Mouse (Mus musculus) heart, adult 11 months (tissue): ENCODE results near the gene Olfr667.
"Not testable (repeated sequence)": the region's sequence is repeated elsewhere in the genome, so short reads cannot be mapped to it uniquely, and the experiment has no call there.

Experiments used
- DNase-seq: peaks from one replicate; pipeline ENCODE4 v3.0.0; 2022

The Olfr667 gene

DNA sequence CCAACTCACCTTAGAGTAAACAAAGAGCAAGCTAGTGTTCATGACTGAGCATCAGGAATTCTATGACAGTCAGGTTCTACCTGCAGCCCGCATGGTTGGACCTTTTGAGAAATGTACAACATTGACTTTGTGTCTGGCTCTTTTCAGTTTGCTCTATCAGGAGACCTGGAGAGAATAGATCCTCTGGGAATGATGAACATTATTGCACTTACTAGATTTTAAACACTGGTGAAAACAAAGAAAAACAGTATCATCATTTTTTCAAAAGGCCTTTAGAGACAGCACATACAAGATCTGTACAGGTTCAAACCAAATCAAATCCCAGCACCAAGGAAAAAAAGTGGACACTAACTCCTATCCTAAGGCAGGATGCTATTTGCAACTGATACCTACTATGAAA, at the start of gene Olfr667:
Gene Olfr667, minus strand, starts transcription at position 101 of the 400 bp plus-strand sequence.
- DNase-seq, result no peak

- DNase-seq, result no peak
These were observed 41.2 kb upstream of the Olfr667 start, which contains the start of gene Olfr670 for GRCm38 (mm10) chr7:104962520-104962919. Olfr670 (minus strand) TSS chr7:104962620.

DNA sequence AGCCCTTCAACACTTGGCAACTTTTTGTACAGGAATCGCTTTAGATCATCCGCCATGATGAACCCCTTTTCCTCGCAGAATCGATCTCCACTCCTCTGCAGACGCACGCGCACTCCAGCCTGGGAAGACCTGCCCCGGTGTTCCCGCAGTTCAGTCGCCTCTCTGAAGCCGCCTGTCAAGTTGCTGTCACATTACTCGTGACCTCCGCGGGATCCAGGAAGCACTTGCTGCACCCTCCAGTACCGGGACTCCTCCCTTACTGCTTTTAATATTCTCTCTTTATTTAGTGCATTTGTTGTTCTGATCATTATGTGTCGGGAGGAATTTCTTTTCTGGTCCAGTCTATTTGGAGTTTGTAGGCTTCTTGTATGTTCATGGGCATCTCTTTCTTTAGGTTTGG, 29.0 kb upstream of the Olfr667 start:
- not testable (repeated sequence) for DNase-seq

GRCm38 (mm10) chr7:104933940-104934339, 12.7 kb upstream of the Olfr667 start, which contains the start of gene Olfr669:
Olfr669 (plus strand) TSS chr7:104934240.
- DNase-seq, result no peak

DNA sequence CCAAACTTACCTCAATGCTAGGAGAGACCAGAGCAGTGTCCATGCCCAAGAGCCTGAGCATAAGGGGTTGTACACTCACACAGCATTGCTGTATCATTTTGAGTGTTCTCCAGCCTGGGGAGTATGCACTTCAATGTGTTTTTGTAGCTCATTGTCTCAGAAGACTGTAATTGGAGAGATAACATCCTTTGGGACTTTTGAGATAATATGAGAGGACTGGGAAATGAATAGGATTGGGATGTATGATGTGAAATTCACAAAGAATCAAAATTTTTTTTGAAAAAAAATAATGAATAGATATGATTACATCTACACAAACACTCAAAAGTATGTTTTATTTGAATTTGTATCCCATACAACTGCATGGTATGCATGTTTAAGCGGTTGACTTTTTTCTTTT, 6.7 kb upstream of the Olfr667 start, which contains the start of gene Olfr668:
Gene Olfr668, minus strand, starts transcription at position 101 of the 400 bp plus-strand sequence.
- no peak for DNase-seq

DNA sequence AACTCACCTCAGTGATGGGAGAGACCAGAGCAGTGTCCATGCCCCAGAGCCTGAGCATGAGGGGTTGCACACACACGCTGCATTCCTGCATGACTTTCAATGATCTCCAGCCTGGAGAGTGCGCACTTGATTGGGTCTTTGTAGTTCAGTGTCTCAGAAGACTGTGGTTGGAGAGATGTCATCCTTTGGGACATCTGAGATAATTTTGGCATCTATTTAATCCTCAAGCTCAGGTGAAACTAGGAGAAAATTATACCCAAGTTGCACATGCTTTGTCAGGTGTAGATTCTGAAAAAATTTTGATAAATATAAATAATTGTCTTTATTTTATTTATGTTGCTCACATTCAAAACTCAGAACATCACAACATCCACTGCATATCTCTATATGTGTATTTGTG, 25.4 kb downstream of the Olfr667 start, which contains the start of gene Olfr666:
Gene Olfr666, minus strand, starts transcription at position 101 of the 400 bp plus-strand sequence.
- no peak for DNase-seq

- DNase-seq, result no peak
These were observed 43.6 kb downstream of the Olfr667 start, which contains the start of gene Olfr665 for GRCm38 (mm10) chr7:104877731-104878130. Olfr665 (plus strand) TSS chr7:104878031.
